Mouse (Mus musculus): ENCODE data around the gene Tbc1d10b. TPM values are rescaled to one million over a fixed set of nuclear protein-coding genes. Genes with fewer than 3 reads are reported as not detected.

Tbc1d10b gene
- polyA plus RNA-seq, 1 experiment from 2014 or later: 8.6 TPM

GRCm38 (mm10) chr7:127195544-127196295 lies 12.5 kb downstream of the Tbc1d10b start, which contains the start of gene Cd2bp2:
TSS of gene Cd2bp2 (minus strand) at chr7:127196050.
- Histone ChIP-seq H3K9ac (replicated peaks) (peak within 1 kb of the TSS; percentile 77), H3K27ac (ENCODE audit: low read depth) (peak within 1 kb of the TSS; percentile 79), H3K4me2 (ENCODE audit: low read depth, low read length) (peak within 1 kb of the TSS; percentile 78), H3K4me3 (ENCODE audit: low read depth, low read length) (peak within 1 kb of the TSS; percentile 65), H3K9me3 (ENCODE audit: low read length) (no peaks in the 10 kb centered on the region), H3K4me1 (ENCODE audit: insufficient read depth) (peaks cover 18% of the 10 kb centered on the region), H3K27me3 (ENCODE audit: insufficient read depth, low read length) (no peaks in the 10 kb centered on the region), H3K36me3 (replicated peaks; ENCODE audit: insufficient read depth, low read length) (peaks cover 76% of the 10 kb centered on the region)
- peak; percentile 53 for TF ChIP-seq CTCF (IDR thresholded peaks at IDR 0.05; ENCODE audit: low read depth)
- peak; percentile 90; the same call in 1 of the 2 replicates for TF ChIP-seq EP300 (IDR thresholded peaks at IDR 0.05; ENCODE audit: low read depth)
- DNase-seq: peak; percentile 94
- WGBS (ENCODE audit: insufficient replicate concordance): under 1% methylated on average over 51 of the region's 51 CpGs
- ATAC-seq: peak; percentile 95

GRCm38 (mm10) chr7:127194633-127195029 lies 13.6 kb downstream of the Tbc1d10b start:
- Histone ChIP-seq H3K4me2 (ENCODE audit: low read depth, low read length) (peak overlapping the region; percentile 78), H3K36me3 (replicated peaks; ENCODE audit: insufficient read depth, low read length) (peaks cover 65% of the 10 kb centered on the region), H3K9ac (replicated peaks) (peak overlapping the region; percentile 77), H3K4me1 (ENCODE audit: insufficient read depth) (peaks cover 18% of the 10 kb centered on the region), H3K9me3 (ENCODE audit: low read length) (no peaks in the 10 kb centered on the region), H3K27ac (ENCODE audit: low read depth) (no peak overlapping the region), H3K4me3 (ENCODE audit: low read depth, low read length) (peak overlapping the region; percentile 65), H3K27me3 (ENCODE audit: insufficient read depth, low read length) (no peaks in the 10 kb centered on the region)
- TF ChIP-seq EP300 (IDR thresholded peaks at IDR 0.05; ENCODE audit: low read depth): no peak
- TF ChIP-seq CTCF (IDR thresholded peaks at IDR 0.05; ENCODE audit: low read depth): no peak
- ATAC-seq (no peak), DNase-seq (no peak)
- 64% methylated on average over 7 of the region's 7 CpGs for WGBS (ENCODE audit: insufficient replicate concordance)

GRCm38 (mm10) chr7:127194011-127194632 lies 14.1 kb downstream of the Tbc1d10b start:
- no peak for TF ChIP-seq EP300 (IDR thresholded peaks at IDR 0.05; ENCODE audit: low read depth)
- H3K4me3 ChIP-seq (ENCODE audit: low read depth, low read length): 0 out of 2 replicates have a peak overlapping the region, but pooled peaks have one; percentile 65
- H3K27me3 ChIP-seq (ENCODE audit: insufficient read depth, low read length): no peaks in the 10 kb centered on the region
- 92% methylated on average over 17 of the region's 17 CpGs for WGBS (ENCODE audit: insufficient replicate concordance)
- peak overlapping the region; percentile 77; the same call in 1 of the 2 replicates for H3K9ac ChIP-seq (replicated peaks)
- H3K4me2 ChIP-seq (ENCODE audit: low read depth, low read length): peak overlapping the region; percentile 78; the same call in 1 of the 2 replicates
- DNase-seq (no peak), ATAC-seq (no peak)
- no peaks in the 10 kb centered on the region for H3K9me3 ChIP-seq (ENCODE audit: low read length)
- peaks cover 60% of the 10 kb centered on the region for H3K36me3 ChIP-seq (replicated peaks; ENCODE audit: insufficient read depth, low read length)
- no peak overlapping the region for H3K27ac ChIP-seq (ENCODE audit: low read depth)
- peaks cover 18% of the 10 kb centered on the region for H3K4me1 ChIP-seq (ENCODE audit: insufficient read depth)

GRCm38 (mm10) chr7:127192989-127193388 lies 15.3 kb downstream of the Tbc1d10b start:
- peaks cover 18% of the 10 kb centered on the region for H3K4me1 ChIP-seq (ENCODE audit: insufficient read depth)
- no peak for DNase-seq
- no peak overlapping the region for H3K4me3 ChIP-seq (ENCODE audit: low read depth, low read length)
- no peak for TF ChIP-seq EP300 (IDR thresholded peaks at IDR 0.05; ENCODE audit: low read depth)
- TF ChIP-seq CTCF (IDR thresholded peaks at IDR 0.05; ENCODE audit: low read depth): no peak
- no peak overlapping the region for H3K4me2 ChIP-seq (ENCODE audit: low read depth, low read length)
- no peak overlapping the region for H3K9ac ChIP-seq (replicated peaks)
- WGBS (ENCODE audit: insufficient replicate concordance): 91% methylated on average over 5 of the region's 5 CpGs
- peaks cover 49% of the 10 kb centered on the region for H3K36me3 ChIP-seq (replicated peaks; ENCODE audit: insufficient read depth, low read length)
- H3K27me3 ChIP-seq (ENCODE audit: insufficient read depth, low read length): no peaks in the 10 kb centered on the region
- no peaks in the 10 kb centered on the region for H3K9me3 ChIP-seq (ENCODE audit: low read length)
- no peak for ATAC-seq
- H3K27ac ChIP-seq (ENCODE audit: low read depth): no peak overlapping the region

GRCm38 (mm10) chr7:127190672-127191071 lies 17.6 kb downstream of the Tbc1d10b start:
- H3K27ac ChIP-seq (ENCODE audit: low read depth): no peak overlapping the region
- no peaks in the 10 kb centered on the region for H3K27me3 ChIP-seq (ENCODE audit: insufficient read depth, low read length)
- no peak for ATAC-seq
- H3K4me2 ChIP-seq (ENCODE audit: low read depth, low read length): no peak overlapping the region
- H3K9ac ChIP-seq (replicated peaks): no peak overlapping the region
- no peak for TF ChIP-seq CTCF (IDR thresholded peaks at IDR 0.05; ENCODE audit: low read depth)
- TF ChIP-seq EP300 (IDR thresholded peaks at IDR 0.05; ENCODE audit: low read depth): no peak
- peaks cover 39% of the 10 kb centered on the region for H3K36me3 ChIP-seq (replicated peaks; ENCODE audit: insufficient read depth, low read length)
- H3K4me1 ChIP-seq (ENCODE audit: insufficient read depth): peaks cover 9% of the 10 kb centered on the region
- no peak for DNase-seq
- WGBS (ENCODE audit: insufficient replicate concordance): 80% methylated on average over 6 of the region's 6 CpGs
- H3K9me3 ChIP-seq (ENCODE audit: low read length): no peaks in the 10 kb centered on the region
- no peak overlapping the region for H3K4me3 ChIP-seq (ENCODE audit: low read depth, low read length)
